Mouse (Mus musculus) erythroblast, embryonic 14.5 days (primary cell): Measurements from ENCODE around the gene Celsr1.

Experiments used
- GATA1 ChIP-seq: IDR thresholded peaks from 2 replicates; pipeline ENCODE4 v1.6.1; 2012; ENCODE audit warnings: low read length, inconsistent platforms, mixed read lengths
- TAL1 ChIP-seq: IDR thresholded peaks from 3 replicates; pipeline ENCODE4 v1.6.1; 2012; ENCODE audit warnings: low read length, inconsistent platforms, mixed read lengths

DNA sequence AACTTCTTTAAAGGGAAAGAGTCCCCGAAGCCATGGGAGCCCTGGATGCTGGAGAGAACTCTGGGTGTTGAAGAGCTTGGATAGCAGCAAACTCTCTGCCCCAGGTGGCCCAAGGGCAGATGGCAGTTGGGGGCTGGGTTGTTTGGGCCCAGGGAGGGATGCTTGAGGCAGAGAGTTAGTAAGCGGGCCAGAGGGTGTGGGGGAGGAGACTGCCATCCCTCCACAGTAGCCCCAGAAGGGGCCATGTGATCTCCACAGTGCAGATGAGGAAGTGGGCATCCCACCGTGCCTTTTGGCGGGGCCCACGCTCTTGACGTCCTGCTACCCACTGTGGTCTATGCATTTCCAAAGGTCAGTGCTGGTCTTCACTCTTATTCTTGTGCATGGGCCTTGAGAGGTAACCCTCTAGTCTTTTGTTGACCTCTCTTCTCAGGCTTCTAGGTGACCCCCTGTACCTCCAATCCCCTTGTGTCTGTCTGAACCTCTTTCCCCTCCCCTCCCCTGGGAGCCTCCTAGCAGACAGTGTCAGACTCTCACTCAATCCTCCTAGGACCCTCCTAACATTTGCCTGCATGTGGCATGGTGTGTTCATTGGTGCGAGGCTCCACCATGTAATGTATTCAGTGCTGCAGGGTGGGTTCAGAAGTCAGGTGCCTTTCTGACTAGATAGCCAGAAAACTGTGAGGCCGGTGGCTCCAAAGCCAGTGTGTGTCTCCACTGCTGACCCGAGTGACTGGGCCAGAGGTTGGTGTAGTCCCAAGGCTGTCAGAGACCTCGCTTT lies 35.6 kb upstream of the Celsr1 start:
- TF ChIP-seq GATA1 (no peak), TAL1 (no peak)
